Mouse (Mus musculus) lung, embryonic 15.5 days (tissue): ENCODE data around the gene Ets1. TPM values are rescaled to one million over a fixed set of nuclear protein-coding genes. Genes with fewer than 3 reads are reported as not detected.

Experiments
- ATAC-seq: fragments of 200-750 bp; cut with Nextera tagmentation; 2 replicates; pipeline ENCODE4 v1.8.0; 2017; ENCODE audit warnings: moderate number of reproducible peaks, borderline replicate concordance; ENCODE audit not compliant: low FRiP score, low TSS enrichment; ENCODE audit errors: extremely low read depth
- H3K27ac ChIP-seq: fragments of 300-500 bp; sonication (generic); 2 replicates; pipeline ENCODE4 v1.5.1; 2015; ENCODE audit warnings: moderate library complexity, mild to moderate bottlenecking, inconsistent platforms
- H3K27me3 ChIP-seq: fragments of 300-500 bp; sonication (generic); 2 replicates; pipeline ENCODE4 v1.6.1; 2015; ENCODE audit warnings: inconsistent platforms
- H3K36me3 ChIP-seq: fragments of 300-500 bp; sonication (generic); 2 replicates; pipeline ENCODE4 v1.6.1; 2015; ENCODE audit warnings: inconsistent platforms
- H3K4me1 ChIP-seq: fragments of 300-500 bp; sonication (generic); 2 replicates; pipeline ENCODE4 v1.6.1; 2015; ENCODE audit warnings: inconsistent platforms
- H3K4me2 ChIP-seq: fragments of 300-500 bp; sonication (generic); 2 replicates; pipeline ENCODE4 v1.6.1; 2015; ENCODE audit warnings: inconsistent platforms, mild to moderate bottlenecking, moderate library complexity
- H3K4me3 ChIP-seq: fragments of 300-500 bp; sonication (generic); 2 replicates; pipeline ENCODE4 v1.5.1; 2015; ENCODE audit warnings: mild to moderate bottlenecking, inconsistent platforms
- H3K9ac ChIP-seq: fragments of 300-500 bp; sonication (generic); 2 replicates; pipeline ENCODE4 v1.6.1; 2015; ENCODE audit warnings: inconsistent platforms
- H3K9me3 ChIP-seq: fragments of 300-500 bp; sonication (generic); 2 replicates; pipeline ENCODE4 v1.6.1; 2016; ENCODE audit warnings: inconsistent platforms
- WGBS: fragments of 180-500 bp; shearing (Covaris S2); methylation state at CpG from one replicate; pipeline ENCODE4 v1.1.7; 2015; 5-methylcytosine and 5-hydroxymethylcytosine counted together
- polyA plus RNA-seq: library from polyadenylated mRNA; unstranded; fragments of >200 nt; fragmentation: Nextera tagmentation; extraction: Ambion mirVana; gene quantifications from 2 replicates; pipeline ENCODE4 v1.2.1, GENCODE M21; 2015

Ets1 gene
- polyA plus RNA-seq = 104 and 106 TPM in 2 replicates

DNA sequence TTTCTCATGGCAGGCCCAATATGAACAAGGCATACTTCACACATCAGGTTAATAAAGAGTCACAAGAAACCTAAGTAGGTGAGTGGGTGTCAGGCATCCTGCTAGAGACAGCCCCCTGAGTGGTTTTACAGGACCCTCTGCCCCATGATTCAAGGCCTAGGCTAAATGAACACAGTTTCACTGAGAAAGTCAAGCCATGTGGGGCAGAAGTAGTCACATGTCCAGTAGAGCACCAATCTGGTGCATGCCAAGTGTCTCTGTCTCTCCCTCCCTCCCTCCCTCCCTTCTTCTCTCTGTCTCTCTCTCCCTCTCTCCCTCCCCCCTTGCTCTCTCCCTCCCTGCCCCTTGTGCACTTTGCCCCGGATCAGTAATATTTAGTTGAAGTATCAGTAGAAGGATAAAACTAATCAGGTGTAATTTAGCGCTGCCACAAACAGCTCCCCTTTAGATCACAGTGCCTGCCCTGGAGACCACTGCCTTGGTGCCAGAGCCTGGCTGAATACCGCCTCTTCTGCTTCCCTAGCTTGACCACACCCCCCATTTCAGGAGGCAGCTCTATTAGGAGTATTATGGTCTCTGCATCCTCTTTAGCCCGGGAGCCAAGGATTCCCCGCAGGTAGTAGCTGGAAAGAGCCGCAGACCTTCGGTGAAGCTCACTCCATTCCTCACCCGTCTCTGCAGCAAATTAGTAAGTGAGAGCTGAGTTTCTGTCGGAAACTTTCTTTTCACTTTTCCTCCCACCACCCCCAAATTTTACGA, at the start of gene Ets1:
Ets1 (plus strand) TSS at position 595 of the 759 bp plus-strand sequence.
- H3K4me1 ChIP-seq = peaks cover 15% of the 10 kb centered on the region
- no peaks in the 10 kb centered on the region for H3K9me3 ChIP-seq
- H3K36me3 ChIP-seq = no peaks in the 10 kb centered on the region
- no peaks in the 10 kb centered on the region for H3K27me3 ChIP-seq
- 1% methylated on average over 10 of the region's 10 CpGs for WGBS
- H3K4me3 ChIP-seq = peak within 1 kb of the TSS; percentile 38
- peak; percentile 70; the same call in 1 of the 2 replicates for ATAC-seq
- no peak within 1 kb of the TSS for H3K9ac ChIP-seq
- peak within 1 kb of the TSS; percentile 61 for H3K4me2 ChIP-seq
- H3K27ac ChIP-seq = peak within 1 kb of the TSS; percentile 23; the same call in 1 of the 2 replicates

DNA sequence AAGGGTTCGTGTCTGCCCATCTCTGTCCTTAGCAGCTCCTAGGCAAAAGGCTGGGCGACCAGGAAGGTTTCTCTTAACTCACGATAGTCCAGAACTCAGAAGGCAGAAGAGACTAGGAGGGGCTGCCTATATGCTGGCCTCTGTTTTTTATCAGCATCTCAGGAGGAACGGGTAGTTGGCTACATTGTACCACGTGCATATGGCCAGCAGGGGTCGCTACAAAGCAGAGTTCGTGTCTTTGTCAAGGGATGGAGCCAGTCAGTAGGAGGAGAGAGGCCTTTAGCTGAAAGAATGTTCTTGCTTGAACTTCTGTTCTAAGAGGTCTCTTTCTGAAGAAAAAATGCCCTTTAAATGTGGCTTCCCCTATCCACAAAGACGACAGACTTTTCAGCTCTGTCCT, 46.1 kb upstream of the Ets1 start:
- no peak overlapping the region for H3K9ac ChIP-seq
- 6% methylated on average over 8 of the region's 8 CpGs for WGBS
- H3K27me3 ChIP-seq = no peaks in the 10 kb centered on the region
- no peak overlapping the region for H3K4me2 ChIP-seq
- no peaks in the 10 kb centered on the region for H3K36me3 ChIP-seq
- H3K27ac ChIP-seq = no peak overlapping the region
- H3K4me3 ChIP-seq = no peak overlapping the region
- ATAC-seq = no peak
- H3K9me3 ChIP-seq = no peaks in the 10 kb centered on the region
- peaks cover 23% of the 10 kb centered on the region for H3K4me1 ChIP-seq

DNA sequence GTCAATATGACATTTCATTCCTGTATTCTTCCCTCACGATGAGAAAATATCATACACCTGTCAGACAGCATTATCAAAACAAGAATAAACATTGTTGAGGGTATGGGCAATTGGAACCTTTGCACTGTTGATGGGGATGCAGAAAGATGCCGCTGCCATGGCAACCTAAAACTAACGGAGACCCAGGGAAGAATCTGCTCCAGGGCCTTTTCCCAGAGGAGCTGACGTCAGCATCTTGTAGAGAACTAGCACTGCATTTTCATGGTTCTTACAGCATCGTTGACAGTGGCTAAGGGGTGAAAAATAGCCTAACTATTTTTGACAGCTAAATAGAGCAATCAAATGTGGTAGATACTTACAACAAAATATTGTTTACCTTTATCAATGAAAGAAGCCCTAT, 45.5 kb upstream of the Ets1 start:
- Histone ChIP-seq H3K4me2 (no peak overlapping the region), H3K27ac (no peak overlapping the region), H3K9me3 (no peaks in the 10 kb centered on the region), H3K4me1 (peaks cover 29% of the 10 kb centered on the region), H3K27me3 (no peaks in the 10 kb centered on the region), H3K36me3 (no peaks in the 10 kb centered on the region), H3K9ac (no peak overlapping the region), H3K4me3 (no peak overlapping the region)
- WGBS = 75% methylated on average over 5 of the region's 5 CpGs
- ATAC-seq = no peak

DNA sequence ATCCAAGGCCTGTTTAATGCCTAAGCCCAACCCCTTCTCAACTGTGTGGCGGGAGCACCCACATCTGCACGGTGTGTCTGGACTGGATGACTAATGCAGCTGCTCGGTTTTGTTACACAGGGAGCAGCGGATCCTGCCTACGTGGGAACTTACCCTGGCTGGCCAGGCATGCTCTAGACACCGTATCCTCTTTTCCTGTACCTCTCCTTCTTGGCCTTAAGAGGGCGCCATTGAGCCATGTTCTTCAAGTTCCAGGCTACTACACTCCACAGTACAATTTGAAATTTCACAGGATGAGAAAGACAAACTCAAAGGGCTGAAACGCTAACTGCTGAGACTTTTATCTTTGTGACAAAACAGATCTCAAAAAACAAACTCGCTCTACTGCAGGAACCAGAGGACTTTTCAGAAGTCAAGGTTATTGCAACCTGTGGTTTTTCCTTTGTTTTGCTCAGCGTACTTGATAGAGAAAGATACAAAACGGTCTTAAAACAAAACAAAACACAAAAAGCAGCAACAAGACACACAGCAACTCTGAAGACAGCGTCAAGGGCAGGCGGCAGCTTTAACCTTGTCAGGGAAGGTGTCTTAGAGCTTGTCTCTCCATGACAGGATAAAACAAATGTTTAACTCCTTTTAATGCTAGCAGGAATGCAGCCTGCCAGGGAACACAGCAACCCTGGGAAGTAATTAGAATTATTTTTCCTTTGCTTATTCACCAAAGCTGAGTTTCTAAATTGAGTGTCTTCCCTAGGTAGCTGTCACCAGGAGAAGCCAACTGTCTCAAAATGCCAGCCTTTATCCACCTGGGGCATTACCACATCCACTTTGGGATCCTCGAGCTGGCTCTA, 44.1 kb upstream of the Ets1 start:
- H3K9me3 ChIP-seq = no peaks in the 10 kb centered on the region
- H3K36me3 ChIP-seq = no peaks in the 10 kb centered on the region
- 8% methylated on average over 14 of the region's 14 CpGs for WGBS
- H3K27me3 ChIP-seq = no peaks in the 10 kb centered on the region
- ATAC-seq = peak; percentile 77
- no peak overlapping the region for H3K4me3 ChIP-seq
- H3K9ac ChIP-seq = no peak overlapping the region
- peak overlapping the region; percentile 53 for H3K27ac ChIP-seq
- peak overlapping the region; percentile 25; the same call in 1 of the 2 replicates for H3K4me2 ChIP-seq
- peaks cover 30% of the 10 kb centered on the region for H3K4me1 ChIP-seq

DNA sequence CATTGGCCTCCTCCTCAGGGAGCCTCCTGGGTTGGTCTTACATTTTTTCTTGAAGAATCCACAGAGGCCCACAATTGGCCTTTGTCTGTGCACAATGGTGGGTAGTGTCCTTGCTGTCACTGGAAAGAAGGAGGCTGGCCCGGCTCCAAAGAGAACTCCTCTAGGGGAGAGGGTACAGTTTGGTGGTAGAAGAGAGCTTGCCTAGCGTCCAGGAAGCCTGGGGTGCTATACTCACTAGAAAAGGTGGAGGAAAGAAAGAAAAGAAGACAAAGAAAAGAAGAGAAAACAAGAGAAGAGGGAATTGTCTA, 43.5 kb upstream of the Ets1 start:
- Histone ChIP-seq H3K27ac (peak overlapping the region; percentile 53; the same call in 1 of the 2 replicates), H3K9me3 (no peaks in the 10 kb centered on the region), H3K9ac (no peak overlapping the region), H3K4me2 (no peak overlapping the region), H3K27me3 (no peaks in the 10 kb centered on the region), H3K36me3 (no peaks in the 10 kb centered on the region), H3K4me1 (peaks cover 30% of the 10 kb centered on the region), H3K4me3 (no peak overlapping the region)
- WGBS = 38% methylated on average over 2 of the region's 2 CpGs
- ATAC-seq = no peak

DNA sequence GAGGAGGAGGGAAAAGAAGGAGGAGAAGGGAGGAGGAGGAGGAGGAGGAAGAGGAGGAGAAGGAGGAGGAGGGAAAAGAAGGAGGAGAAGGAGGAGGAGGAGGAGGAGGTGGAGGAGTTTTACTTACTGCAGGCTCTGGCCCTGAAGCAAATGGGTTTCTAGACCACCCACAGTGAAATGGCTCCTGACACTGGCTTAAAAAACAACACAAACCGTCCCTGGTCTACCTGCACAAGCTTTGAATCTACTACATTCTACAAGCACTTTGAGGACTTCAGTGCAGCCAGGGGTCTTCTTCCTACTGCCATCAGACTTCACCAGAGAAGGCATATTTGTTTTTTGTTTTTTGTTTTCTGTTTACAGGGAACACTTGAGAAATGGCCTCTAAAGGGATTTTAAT, 42.2 kb upstream of the Ets1 start:
- WGBS = 15% methylated on average over 1 of the region's 1 CpGs
- Histone ChIP-seq H3K9ac (no peak overlapping the region), H3K4me2 (no peak overlapping the region), H3K4me3 (no peak overlapping the region), H3K9me3 (no peaks in the 10 kb centered on the region), H3K27me3 (no peaks in the 10 kb centered on the region), H3K27ac (no peak overlapping the region), H3K4me1 (peaks cover 30% of the 10 kb centered on the region), H3K36me3 (no peaks in the 10 kb centered on the region)
- no peak for ATAC-seq

DNA sequence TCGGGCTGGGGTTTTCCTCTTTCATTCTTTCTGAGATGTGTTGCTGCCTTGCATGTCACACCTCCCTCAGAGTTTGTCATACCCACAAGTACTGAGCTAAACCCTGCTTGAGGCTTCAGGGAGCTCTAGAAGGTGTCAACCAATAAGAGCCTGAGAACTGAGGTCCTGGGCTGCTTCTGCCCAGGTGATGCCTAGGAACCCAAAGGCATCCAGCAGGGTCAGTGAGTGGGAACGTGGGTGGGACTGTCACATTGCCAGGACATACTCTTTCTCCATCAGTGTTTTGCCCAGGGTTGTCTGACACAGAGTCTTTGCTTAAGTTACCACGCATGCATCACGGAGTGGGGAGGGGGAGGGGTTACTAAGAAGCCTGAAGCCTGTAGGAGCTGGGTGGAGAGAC, 41.7 kb upstream of the Ets1 start:
- Histone ChIP-seq H3K4me1 (peaks cover 30% of the 10 kb centered on the region), H3K9ac (no peak overlapping the region), H3K36me3 (no peaks in the 10 kb centered on the region), H3K4me3 (no peak overlapping the region), H3K9me3 (no peaks in the 10 kb centered on the region), H3K27me3 (no peaks in the 10 kb centered on the region), H3K4me2 (no peak overlapping the region), H3K27ac (no peak overlapping the region; the same call in 1 of the 2 replicates)
- no peak for ATAC-seq
- WGBS = 28% methylated on average over 4 of the region's 4 CpGs

DNA sequence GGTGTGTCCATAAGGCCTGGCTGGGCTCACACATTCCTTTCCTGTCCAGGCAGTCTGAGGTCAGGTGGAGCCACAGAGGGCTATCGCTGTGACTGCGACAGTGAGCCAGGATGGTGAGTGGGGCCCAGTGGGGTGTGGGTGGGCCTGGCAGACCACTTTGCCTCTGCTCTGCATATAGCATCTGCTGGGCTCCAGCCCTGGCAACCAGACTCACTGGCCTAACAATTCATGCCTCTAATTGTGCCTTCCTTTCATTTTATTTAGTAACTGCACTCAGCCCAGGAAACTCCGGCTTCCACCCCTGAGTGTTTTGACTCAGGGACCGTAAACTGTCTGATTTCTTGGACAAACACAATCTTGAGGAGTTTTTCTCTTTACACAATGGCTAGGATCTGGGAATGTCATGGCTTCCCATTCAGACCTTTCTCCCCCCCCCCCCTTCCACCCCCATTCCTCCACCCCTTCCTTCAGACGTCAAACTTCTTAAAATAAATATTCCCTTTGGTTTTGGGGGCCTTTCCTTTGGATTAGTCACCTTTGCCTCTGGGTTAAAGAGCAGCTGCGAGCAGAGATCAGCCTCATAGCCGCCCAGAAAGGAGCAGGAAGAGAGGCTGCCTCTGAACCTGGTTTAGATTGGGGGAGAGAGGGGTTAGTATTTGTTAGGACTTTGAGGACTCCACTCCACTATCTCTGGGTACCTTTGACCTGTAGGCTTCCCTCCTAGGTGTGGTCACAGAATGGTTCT, 40.8 kb upstream of the Ets1 start:
- H3K36me3 ChIP-seq = no peaks in the 10 kb centered on the region
- peaks cover 30% of the 10 kb centered on the region for H3K4me1 ChIP-seq
- peak; percentile 51; the same call in 1 of the 2 replicates for ATAC-seq
- no peaks in the 10 kb centered on the region for H3K27me3 ChIP-seq
- WGBS = 40% methylated on average over 6 of the region's 7 CpGs
- H3K4me3 ChIP-seq = no peak overlapping the region
- H3K4me2 ChIP-seq = no peak overlapping the region
- peak overlapping the region; percentile 5; the same call in 1 of the 2 replicates for H3K27ac ChIP-seq
- H3K9ac ChIP-seq = no peak overlapping the region
- no peaks in the 10 kb centered on the region for H3K9me3 ChIP-seq

DNA sequence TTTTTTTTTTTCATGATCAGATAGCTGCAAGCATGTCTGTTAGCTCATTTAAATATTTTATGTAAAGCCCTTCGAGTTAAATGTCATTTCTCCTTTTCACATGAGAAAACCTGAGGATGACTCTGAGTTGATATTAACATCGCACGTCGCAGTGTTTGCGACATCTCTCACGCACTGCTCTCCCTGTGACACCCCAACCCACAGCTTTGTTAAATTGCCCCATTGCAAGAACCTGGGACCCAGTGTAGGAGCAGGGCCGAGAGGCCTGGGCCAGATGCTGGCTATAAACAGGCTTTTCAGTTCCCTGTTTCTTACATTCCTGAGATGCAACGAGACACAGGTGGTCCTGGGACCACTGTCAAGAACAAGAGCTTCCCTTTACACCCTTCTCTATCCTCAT, 39.7 kb upstream of the Ets1 start:
- no peak overlapping the region for H3K4me3 ChIP-seq
- no peaks in the 10 kb centered on the region for H3K36me3 ChIP-seq
- 69% methylated on average over 8 of the region's 8 CpGs for WGBS
- no peak overlapping the region for H3K27ac ChIP-seq
- H3K4me2 ChIP-seq = no peak overlapping the region
- H3K4me1 ChIP-seq = peaks cover 30% of the 10 kb centered on the region
- H3K9ac ChIP-seq = no peak overlapping the region
- ATAC-seq = no peak
- no peaks in the 10 kb centered on the region for H3K27me3 ChIP-seq
- H3K9me3 ChIP-seq = no peaks in the 10 kb centered on the region

DNA sequence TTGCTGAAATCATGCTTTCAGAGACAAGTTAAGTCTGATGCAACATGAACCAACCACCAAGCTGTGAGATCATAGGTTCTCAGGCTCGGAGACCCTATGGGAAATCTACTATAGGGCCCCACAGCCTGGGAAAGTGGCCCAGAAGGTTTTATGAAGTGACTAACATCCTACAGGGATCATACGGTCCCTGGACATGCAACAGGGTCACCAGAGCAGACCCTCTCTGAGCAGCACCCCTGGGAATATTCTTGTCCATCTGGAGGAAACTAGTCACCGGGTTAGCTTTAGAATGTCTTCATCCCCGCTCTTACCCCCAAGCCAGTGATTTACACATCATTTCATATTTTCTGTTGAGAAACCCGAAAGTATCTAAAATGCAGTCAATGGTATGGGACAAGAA, 34.1 kb upstream of the Ets1 start:
- Histone ChIP-seq H3K27me3 (no peaks in the 10 kb centered on the region), H3K4me3 (no peak overlapping the region), H3K9ac (no peak overlapping the region), H3K4me1 (no peaks in the 10 kb centered on the region), H3K36me3 (no peaks in the 10 kb centered on the region), H3K4me2 (no peak overlapping the region), H3K9me3 (no peaks in the 10 kb centered on the region), H3K27ac (no peak overlapping the region)
- ATAC-seq = no peak
- 80% methylated on average over 5 of the region's 5 CpGs for WGBS

DNA sequence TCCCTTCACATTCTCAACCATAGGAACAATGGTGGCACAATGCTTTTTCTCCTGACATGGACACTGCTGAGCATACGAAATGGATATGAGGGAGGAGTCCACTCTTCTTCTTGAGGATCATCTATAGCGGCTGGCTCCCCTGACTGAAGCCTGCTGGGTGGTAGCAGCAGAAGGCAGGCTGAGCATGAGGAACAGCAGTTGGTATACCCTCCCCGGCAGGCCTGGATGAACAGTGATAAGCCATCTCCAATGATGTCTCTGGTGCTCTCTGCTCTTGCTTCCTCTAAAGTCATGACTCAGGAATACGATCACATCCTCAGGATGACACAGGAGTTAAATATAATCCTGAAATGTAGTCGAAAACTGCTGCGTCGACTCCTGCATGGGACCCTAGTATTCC, 32.9 kb upstream of the Ets1 start:
- Histone ChIP-seq H3K4me3 (no peak overlapping the region), H3K4me1 (no peaks in the 10 kb centered on the region), H3K27me3 (no peaks in the 10 kb centered on the region), H3K9ac (no peak overlapping the region), H3K4me2 (no peak overlapping the region), H3K9me3 (no peaks in the 10 kb centered on the region), H3K27ac (no peak overlapping the region), H3K36me3 (no peaks in the 10 kb centered on the region)
- WGBS = 77% methylated on average over 7 of the region's 7 CpGs
- ATAC-seq = no peak
